Mouse (Mus musculus): ENCODE measurements around the gene Capn3.
A peak's percentile ranks its signal among the peaks of the same experiment; 100 is the strongest.

Capn3 gene

GRCm38 (mm10) chr2:120482506-120483389 lies 26.9 kb downstream of the Capn3 start:
- no peak for DNase-seq

- DNase-seq = no peak
Measured at GRCm38 (mm10) chr2:120484241-120484640, 28.4 kb downstream of the Capn3 start.

GRCm38 (mm10) chr2:120493254-120493653 lies 37.4 kb downstream of the Capn3 start:
- no peak for DNase-seq

- no peak for DNase-seq
Measured at GRCm38 (mm10) chr2:120496511-120496910, 40.7 kb downstream of the Capn3 start.

GRCm38 (mm10) chr2:120499971-120500471 lies 44.2 kb downstream of the Capn3 start:
- no peak for DNase-seq

GRCm38 (mm10) chr2:120501136-120501918 lies 45.5 kb downstream of the Capn3 start:
- DNase-seq = no peak

- DNase-seq = peak; percentile 4
Measured at GRCm38 (mm10) chr2:120501931-120502604, 46.2 kb downstream of the Capn3 start.

- peak; percentile 18 for DNase-seq
Measured at GRCm38 (mm10) chr2:120502605-120502990, 46.8 kb downstream of the Capn3 start.

- no peak for DNase-seq
Measured at GRCm38 (mm10) chr2:120503094-120503493, 47.3 kb downstream of the Capn3 start.

GRCm38 (mm10) chr2:120503992-120504391 lies 48.2 kb downstream of the Capn3 start:
- no peak for DNase-seq

GRCm38 (mm10) chr2:120514181-120514580 lies 58.4 kb downstream of the Capn3 start:
- DNase-seq = no peak

GRCm38 (mm10) chr2:120518547-120519210 lies 62.9 kb downstream of the Capn3 start:
- DNase-seq = no peak

GRCm38 (mm10) chr2:120526771-120527170 lies 71.0 kb downstream of the Capn3 start:
- DNase-seq = no peak

- DNase-seq = no peak
Measured at GRCm38 (mm10) chr2:120529531-120529930, 73.7 kb downstream of the Capn3 start.

- DNase-seq = no peak
Measured at GRCm38 (mm10) chr2:120531223-120531622, 75.4 kb downstream of the Capn3 start.

- no peak for DNase-seq
Measured at GRCm38 (mm10) chr2:120539333-120539732, 83.5 kb downstream of the Capn3 start.

- DNase-seq = peak; percentile 60
Measured at GRCm38 (mm10) chr2:120539778-120540208, 84.0 kb downstream of the Capn3 start.

- no peak for DNase-seq
Measured at GRCm38 (mm10) chr2:120544732-120545131, 88.9 kb downstream of the Capn3 start.
